Mouse (Mus musculus): Measurements from ENCODE around the gene Gm10337. TPM values are rescaled to one million over a fixed set of nuclear protein-coding genes. Genes with fewer than 3 reads are reported as not detected.
A peak's percentile ranks its signal among the peaks of the same experiment; 100 is the strongest.

Gm10337 gene
- polyA plus RNA-seq, 2 experiments, result not detected

DNA sequence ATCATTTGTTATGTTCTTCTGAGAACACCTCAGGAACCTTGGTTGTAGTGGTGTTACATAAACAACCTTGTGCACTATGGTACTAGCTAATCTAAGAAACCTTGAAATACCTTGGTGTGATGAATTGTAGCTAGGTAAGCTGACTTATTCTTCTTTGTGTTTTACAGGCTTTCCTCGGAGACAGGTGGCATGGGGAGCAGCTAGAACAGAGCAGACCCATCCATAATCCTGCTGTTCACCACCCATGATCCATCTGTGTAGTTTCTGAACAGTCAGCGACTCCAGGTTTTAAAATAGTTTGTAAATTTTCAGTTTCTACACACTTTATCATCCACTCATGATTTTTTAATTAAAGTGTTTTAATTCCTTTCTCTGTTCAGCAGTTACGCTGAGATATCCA, 5.2 kb upstream of the Gm10337 start:
- ATAC-seq (ENCODE audit: insufficient read depth) (no peak), DNase-seq (ENCODE audit: low read depth in 3 of 3, low spot score in 3 of 3) (no peak)
- no peak overlapping the region for H3K27ac ChIP-seq
- H3K4me2 ChIP-seq (ENCODE audit: low read depth), result no peak overlapping the region
- 91% methylated on average over 3 of the region's 3 CpGs for WGBS (ENCODE audit: insufficient replicate concordance)
- H3K4me1 ChIP-seq (replicated peaks; ENCODE audit: control insufficient read depth in 2 of 2, insufficient read depth in 2 of 2, low read length in 1 of 2), result no peaks in the 10 kb centered on the region; a peak in 1 of 4 replicates
- no peaks in the 10 kb centered on the region for H3K27me3 ChIP-seq (ENCODE audit: control insufficient read depth, insufficient read depth, low read length)
- no peak overlapping the region for H3K4me3 ChIP-seq (ENCODE audit: insufficient read depth in 1 of 2, low read depth in 2 of 2, low read length in 2 of 2)
- no peak for TF ChIP-seq CTCF (IDR thresholded peaks at IDR 0.05; ENCODE audit: low read depth)
- no peak for TF ChIP-seq EP300 (IDR thresholded peaks at IDR 0.05; ENCODE audit: low read depth)
- no peak overlapping the region for H3K9ac ChIP-seq (replicated peaks)
- no peaks in the 10 kb centered on the region for H3K9me3 ChIP-seq (ENCODE audit: control insufficient read depth, low read length)
- H3K36me3 ChIP-seq (replicated peaks; ENCODE audit: control insufficient read depth, insufficient read depth, low read depth), result peaks cover 86% of the 10 kb centered on the region

DNA sequence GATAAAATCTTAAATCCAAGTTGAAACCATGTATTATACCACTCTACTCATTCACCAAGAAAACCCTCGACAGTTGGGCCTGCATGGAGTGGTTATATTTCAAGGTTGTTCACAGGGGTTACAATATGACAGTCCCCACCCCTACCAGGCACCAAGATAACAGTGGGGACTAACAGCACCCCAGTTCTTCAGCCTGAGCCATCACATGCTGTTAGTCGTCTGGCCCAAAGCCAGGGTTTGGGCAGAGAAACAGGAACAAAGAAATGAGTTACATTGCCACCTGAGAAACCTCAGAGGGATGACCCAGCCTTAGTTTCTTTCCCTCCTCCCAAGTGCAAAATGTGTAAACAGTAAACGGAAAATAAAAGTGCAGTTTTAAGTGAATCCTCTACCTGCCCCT, 4.2 kb upstream of the Gm10337 start:
- TF ChIP-seq CTCF (IDR thresholded peaks at IDR 0.05; ENCODE audit: low read depth), result no peak
- TF ChIP-seq EP300 (IDR thresholded peaks at IDR 0.05; ENCODE audit: low read depth), result no peak
- Histone ChIP-seq H3K4me1 (replicated peaks; ENCODE audit: control insufficient read depth in 2 of 2, insufficient read depth in 2 of 2, low read length in 1 of 2) (no peaks in the 10 kb centered on the region; a peak in 1 of 4 replicates), H3K9me3 (ENCODE audit: control insufficient read depth, low read length) (no peaks in the 10 kb centered on the region), H3K27me3 (ENCODE audit: control insufficient read depth, insufficient read depth, low read length) (no peaks in the 10 kb centered on the region), H3K4me3 (ENCODE audit: insufficient read depth in 1 of 2, low read depth in 2 of 2, low read length in 2 of 2) (no peak overlapping the region), H3K27ac (no peak overlapping the region), H3K9ac (replicated peaks) (no peak overlapping the region), H3K36me3 (replicated peaks; ENCODE audit: control insufficient read depth, insufficient read depth, low read depth) (peaks cover 82% of the 10 kb centered on the region), H3K4me2 (ENCODE audit: low read depth) (no peak overlapping the region)
- no peak for DNase-seq (ENCODE audit: low read depth in 3 of 3, low spot score in 3 of 3)
- 64% methylated on average over 3 of the region's 3 CpGs for WGBS (ENCODE audit: insufficient replicate concordance)
- ATAC-seq (ENCODE audit: insufficient read depth), result no peak

DNA sequence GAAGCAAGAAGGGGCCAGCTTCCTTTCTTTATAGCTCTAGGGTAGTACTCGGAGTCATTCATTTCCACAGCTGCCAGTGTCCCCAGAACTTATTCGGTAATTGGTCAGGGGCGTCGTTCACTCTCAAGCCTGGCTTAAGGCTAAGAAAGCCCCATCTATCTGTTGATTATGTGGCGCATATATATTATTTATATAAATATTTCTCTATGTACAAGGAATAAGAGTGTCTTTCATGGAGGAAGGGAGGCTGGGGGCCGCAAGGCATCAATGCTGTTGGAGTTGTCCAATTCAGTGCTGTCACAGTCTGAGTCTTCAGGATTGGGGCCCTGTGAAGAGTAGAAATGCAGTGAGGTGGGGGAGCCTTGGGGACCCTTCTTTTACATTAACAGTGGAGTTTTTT, 3.7 kb upstream of the Gm10337 start:
- 87% methylated on average over 6 of the region's 6 CpGs for WGBS (ENCODE audit: insufficient replicate concordance)
- Histone ChIP-seq H3K9ac (replicated peaks) (no peak overlapping the region), H3K27me3 (ENCODE audit: control insufficient read depth, insufficient read depth, low read length) (no peaks in the 10 kb centered on the region), H3K36me3 (replicated peaks; ENCODE audit: control insufficient read depth, insufficient read depth, low read depth) (peaks cover 78% of the 10 kb centered on the region), H3K4me3 (ENCODE audit: insufficient read depth in 1 of 2, low read depth in 2 of 2, low read length in 2 of 2) (no peak overlapping the region), H3K9me3 (ENCODE audit: control insufficient read depth, low read length) (no peaks in the 10 kb centered on the region), H3K4me2 (ENCODE audit: low read depth) (no peak overlapping the region), H3K4me1 (replicated peaks; ENCODE audit: control insufficient read depth in 2 of 2, insufficient read depth in 2 of 2, low read length in 1 of 2) (no peaks in the 10 kb centered on the region; a peak in 1 of 4 replicates), H3K27ac (no peak overlapping the region)
- TF ChIP-seq EP300 (IDR thresholded peaks at IDR 0.05; ENCODE audit: low read depth), result no peak
- no peak for TF ChIP-seq CTCF (IDR thresholded peaks at IDR 0.05; ENCODE audit: low read depth)
- ATAC-seq (ENCODE audit: insufficient read depth) (no peak), DNase-seq (ENCODE audit: low read depth in 3 of 3, low spot score in 3 of 3) (no peak)

DNA sequence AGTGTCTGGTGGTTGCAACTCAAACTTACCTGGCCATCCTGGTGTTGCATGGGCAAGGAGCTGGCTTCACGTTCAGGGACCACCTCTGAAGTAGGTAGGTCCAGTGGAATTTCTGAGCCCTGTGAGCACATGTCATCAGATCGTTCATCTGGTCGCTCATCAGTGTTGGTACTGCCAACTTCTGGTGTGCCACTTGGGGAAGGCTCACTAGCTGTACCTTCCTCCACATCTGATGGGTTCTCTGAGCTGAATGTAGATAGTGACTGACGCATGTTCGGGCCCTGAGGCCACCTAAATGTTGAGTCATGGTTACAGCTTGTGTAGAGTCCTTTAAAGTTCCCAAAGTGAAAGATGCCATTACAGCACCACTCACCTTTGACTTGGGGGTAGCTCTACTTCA, 3.0 kb upstream of the Gm10337 start:
- no peak for ATAC-seq (ENCODE audit: insufficient read depth)
- H3K36me3 ChIP-seq (replicated peaks; ENCODE audit: control insufficient read depth, insufficient read depth, low read depth), result peaks cover 72% of the 10 kb centered on the region
- no peaks in the 10 kb centered on the region for H3K9me3 ChIP-seq (ENCODE audit: control insufficient read depth, low read length)
- no peak for DNase-seq (ENCODE audit: low read depth in 3 of 3, low spot score in 3 of 3)
- no peak overlapping the region for H3K4me3 ChIP-seq (ENCODE audit: insufficient read depth in 1 of 2, low read depth in 2 of 2, low read length in 2 of 2)
- no peak overlapping the region for H3K9ac ChIP-seq (replicated peaks)
- no peaks in the 10 kb centered on the region for H3K27me3 ChIP-seq (ENCODE audit: control insufficient read depth, insufficient read depth, low read length)
- no peak overlapping the region for H3K4me2 ChIP-seq (ENCODE audit: low read depth)
- H3K27ac ChIP-seq, result no peak overlapping the region
- no peaks in the 10 kb centered on the region; a peak in 1 of 4 replicates for H3K4me1 ChIP-seq (replicated peaks; ENCODE audit: control insufficient read depth in 2 of 2, insufficient read depth in 2 of 2, low read length in 1 of 2)
- TF ChIP-seq CTCF (IDR thresholded peaks at IDR 0.05; ENCODE audit: low read depth), result no peak
- no peak for TF ChIP-seq EP300 (IDR thresholded peaks at IDR 0.05; ENCODE audit: low read depth)
- 80% methylated on average over 5 of the region's 5 CpGs for WGBS (ENCODE audit: insufficient replicate concordance)

DNA sequence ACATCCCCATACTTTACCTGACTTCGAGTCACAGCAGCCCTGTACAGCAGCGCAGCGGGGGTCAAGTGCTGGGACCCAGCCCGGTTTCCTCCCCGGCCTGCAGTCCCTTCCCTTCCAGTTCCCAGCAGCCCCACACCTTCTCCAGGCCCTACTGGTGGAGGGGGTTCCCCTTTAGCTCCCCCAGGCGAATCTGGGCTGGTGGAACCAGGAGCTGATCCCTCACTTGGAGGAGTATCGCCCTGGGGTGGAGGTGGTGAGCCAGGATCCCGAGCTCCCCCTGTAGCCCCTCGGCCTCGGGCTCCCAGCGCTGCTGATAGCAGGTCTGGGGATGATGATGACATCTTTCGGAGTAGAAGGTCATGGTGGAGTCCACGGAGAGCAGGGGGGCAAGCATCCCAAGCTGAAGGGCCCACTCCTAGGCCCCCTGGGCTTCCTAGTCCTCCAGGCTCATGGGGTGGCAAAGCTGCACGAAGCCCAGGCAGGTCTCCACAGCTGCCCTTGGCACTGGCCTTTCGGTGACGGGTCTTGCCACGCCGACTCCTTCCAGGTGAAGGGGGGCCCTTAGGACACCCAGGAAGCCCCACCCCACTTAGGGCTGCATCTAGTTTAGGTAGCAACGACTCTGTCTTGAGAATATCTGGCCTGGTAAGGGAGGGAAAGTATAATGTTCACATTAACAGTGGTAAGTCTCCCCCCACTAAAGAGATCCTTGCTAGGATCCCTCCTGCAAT, 2.3 kb upstream of the Gm10337 start:
- TF ChIP-seq CTCF (IDR thresholded peaks at IDR 0.05; ENCODE audit: low read depth) (no peak), EP300 (IDR thresholded peaks at IDR 0.05; ENCODE audit: low read depth) (no peak)
- no peaks in the 10 kb centered on the region for H3K9me3 ChIP-seq (ENCODE audit: control insufficient read depth, low read length)
- H3K4me1 ChIP-seq (replicated peaks; ENCODE audit: control insufficient read depth in 2 of 2, insufficient read depth in 2 of 2, low read length in 1 of 2), result peaks cover 0 to 2% of the 10 kb centered on the region in 2 experiments; a peak in 1 of 4 replicates
- H3K36me3 ChIP-seq (replicated peaks; ENCODE audit: control insufficient read depth, insufficient read depth, low read depth), result peaks cover 64% of the 10 kb centered on the region
- H3K27ac ChIP-seq, result no peak overlapping the region
- no peak overlapping the region for H3K4me3 ChIP-seq (ENCODE audit: insufficient read depth in 1 of 2, low read depth in 2 of 2, low read length in 2 of 2)
- no peak for DNase-seq (ENCODE audit: low read depth in 3 of 3, low spot score in 3 of 3)
- ATAC-seq (ENCODE audit: insufficient read depth), result peak; percentile 7; the same call in 1 of the 2 replicates
- H3K4me2 ChIP-seq (ENCODE audit: low read depth), result no peak overlapping the region
- H3K9ac ChIP-seq (replicated peaks), result no peak overlapping the region
- 86% methylated on average over 19 of the region's 19 CpGs for WGBS (ENCODE audit: insufficient replicate concordance)
- no peaks in the 10 kb centered on the region for H3K27me3 ChIP-seq (ENCODE audit: control insufficient read depth, insufficient read depth, low read length)

All from liver, embryonic 14.5 days (tissue).